Mouse (Mus musculus) right cerebral cortex, postnatal 25 days (tissue): Measurements from ENCODE around the gene Dst.

Experiments
- DNase-seq: peaks from one replicate; pipeline ENCODE4 v3.0.0; 2022

The Dst gene

GRCm38 (mm10) chr1:34139191-34139853, 231.3 kb downstream of the Dst start:
- no peak for DNase-seq

- DNase-seq = no peak
These were observed 231.9 kb downstream of the Dst start for GRCm38 (mm10) chr1:34139871-34140471.

GRCm38 (mm10) chr1:34140686-34141085, 232.7 kb downstream of the Dst start:
- no peak for DNase-seq

GRCm38 (mm10) chr1:34142951-34143580, 235.0 kb downstream of the Dst start:
- no peak for DNase-seq

- DNase-seq = no peak
These were observed 236.8 kb downstream of the Dst start for GRCm38 (mm10) chr1:34144826-34145225.

- DNase-seq = no peak
These were observed 240.0 kb downstream of the Dst start for GRCm38 (mm10) chr1:34148039-34148438.

- no peak for DNase-seq
These were observed 242.5 kb downstream of the Dst start for GRCm38 (mm10) chr1:34150416-34151093.

- no peak for DNase-seq
These were observed 244.7 kb downstream of the Dst start for GRCm38 (mm10) chr1:34152683-34153082.

GRCm38 (mm10) chr1:34156058-34156457, 248.0 kb downstream of the Dst start:
- no peak for DNase-seq

GRCm38 (mm10) chr1:34157702-34158101, 249.7 kb downstream of the Dst start:
- no peak for DNase-seq

- no peak for DNase-seq
These were observed 250.8 kb downstream of the Dst start for GRCm38 (mm10) chr1:34158822-34159221.

- DNase-seq = no peak
These were observed 251.9 kb downstream of the Dst start for GRCm38 (mm10) chr1:34159898-34160297.

GRCm38 (mm10) chr1:34164616-34165295, 256.7 kb downstream of the Dst start:
- peak; percentile 65 for DNase-seq

GRCm38 (mm10) chr1:34165926-34166325, 257.9 kb downstream of the Dst start:
- no peak for DNase-seq

- no peak for DNase-seq
These were observed 259.4 kb downstream of the Dst start for GRCm38 (mm10) chr1:34167151-34168057.

GRCm38 (mm10) chr1:34169086-34169485, 261.1 kb downstream of the Dst start:
- no peak for DNase-seq

- DNase-seq = no peak
These were observed 266.5 kb downstream of the Dst start for GRCm38 (mm10) chr1:34174517-34174916.

- DNase-seq = no peak
These were observed 266.9 kb downstream of the Dst start for GRCm38 (mm10) chr1:34174961-34175360.

GRCm38 (mm10) chr1:34178022-34178727, 270.1 kb downstream of the Dst start:
- no peak for DNase-seq

GRCm38 (mm10) chr1:34179756-34180155, 271.7 kb downstream of the Dst start:
- DNase-seq = no peak
